In genomic region chr13:98813167-98813566, GRCm38 (mm10) we compare ENCODE assay signal across 9 mouse cellular contexts. TPM values are rescaled to one million over a fixed set of nuclear protein-coding genes. Genes with fewer than 3 reads are reported as not detected.
DNase-seq lines count a peak whose midpoint lies in the region; ATAC-seq and TF ChIP-seq lines count a peak whose summit lies in the region.
"Had no signal": no experiment of that assay in that cellular context is flagged by ENCODE, and none has a peak within 500 bp of the region (broad histone marks: within the 10 kb centered on the region; RNA-seq: fewer than 3 reads in every experiment).

No protein-coding gene starts in this region.

- H3K27me3 ChIP-seq in hindbrain, embryonic 10.5 days (ENCODE audit: insufficient read depth, poor library complexity, severe bottlenecking), result no peaks in the 10 kb centered on the region
- no peaks in the 10 kb centered on the region for H3K27me3 ChIP-seq in hindbrain, embryonic 11.5 days (ENCODE audit: control insufficient read depth, insufficient read depth, low read length)
- no peaks in the 10 kb centered on the region for H3K27me3 ChIP-seq in embryonic facial prominence, embryonic 10.5 days (replicated peaks; ENCODE audit: low read depth, poor library complexity, severe bottlenecking)
- no peaks in the 10 kb centered on the region for H3K27me3 ChIP-seq in hindbrain, postnatal 0 days (ENCODE audit: insufficient read depth, low read length)
- no peaks in the 10 kb centered on the region for H3K27me3 ChIP-seq in midbrain, embryonic 13.5 days

- DNase-seq in hindbrain, embryonic 10.5 days (ENCODE audit: low spot score), result no peak
- DNase-seq in hindbrain, embryonic 11.5 days (ENCODE audit: low spot score), result no peak
- DNase-seq in embryonic facial prominence, embryonic 10.5 days (ENCODE audit: low spot score), result no peak
- DNase-seq in hindbrain, postnatal 0 days (ENCODE audit: low spot score), result no peak
- no peak for DNase-seq in frontal cortex, adult 2 months (ENCODE audit: extremely low spot score in 1 of 2, low spot score in 1 of 2)
- DNase-seq in layer of hippocampus, adult 8-10 months (ENCODE audit: low spot score in 2 of 2), result no peak
- no peak for DNase-seq in thymus, postnatal 36 days
- DNase-seq: lung, postnatal 4 days had no signal

- H3K9me3 ChIP-seq in hindbrain, embryonic 10.5 days, result no peaks in the 10 kb centered on the region
- H3K9me3 ChIP-seq in hindbrain, embryonic 11.5 days (ENCODE audit: control insufficient read depth, low read length), result no peaks in the 10 kb centered on the region
- H3K9me3 ChIP-seq in embryonic facial prominence, embryonic 10.5 days, result no peaks in the 10 kb centered on the region
- no peaks in the 10 kb centered on the region for H3K9me3 ChIP-seq in hindbrain, postnatal 0 days (ENCODE audit: low read length)
- H3K9me3 ChIP-seq in midbrain, embryonic 13.5 days, result no peaks in the 10 kb centered on the region

- H3K4me2 ChIP-seq in hindbrain, embryonic 11.5 days (replicated peaks; ENCODE audit: low read depth, low read length), result no peak overlapping the region
- H3K4me2 ChIP-seq in hindbrain, postnatal 0 days (ENCODE audit: low read depth, low read length), result peak overlapping the region; percentile 55
- peak overlapping the region; percentile 67 for H3K4me2 ChIP-seq in midbrain, embryonic 13.5 days (replicated peaks)

- peak overlapping the region; percentile 91 for H3K4me3 ChIP-seq in hindbrain, embryonic 10.5 days
- H3K4me3 ChIP-seq in hindbrain, embryonic 11.5 days (ENCODE audit: low read depth, low read length), result no peak overlapping the region
- H3K4me3 ChIP-seq in embryonic facial prominence, embryonic 10.5 days, result peak overlapping the region; percentile 93
- no peak overlapping the region; the same call in 1 of the 2 replicates for H3K4me3 ChIP-seq in hindbrain, postnatal 0 days (ENCODE audit: low read length)
- H3K4me3 ChIP-seq in midbrain, embryonic 13.5 days (replicated peaks), result peak overlapping the region; percentile 94; the same call in 1 of the 2 replicates

- TF ChIP-seq CTCF in hindbrain, postnatal 0 days (IDR thresholded peaks at IDR 0.05; ENCODE audit: low read depth), result no peak

- no peak overlapping the region for H3K27ac ChIP-seq in hindbrain, embryonic 10.5 days
- H3K27ac ChIP-seq in hindbrain, embryonic 11.5 days (ENCODE audit: low read depth, low read length), result no peak overlapping the region
- no peak overlapping the region for H3K27ac ChIP-seq in embryonic facial prominence, embryonic 10.5 days (replicated peaks)
- no peak overlapping the region for H3K27ac ChIP-seq in hindbrain, postnatal 0 days
- H3K27ac ChIP-seq in midbrain, embryonic 13.5 days, result no peak overlapping the region

- ATAC-seq in hindbrain, embryonic 11.5 days (ENCODE audit: low FRiP score), result no peak
- no peak for ATAC-seq in hindbrain, postnatal 0 days
- ATAC-seq in midbrain, embryonic 13.5 days, result no peak

- no peak overlapping the region for H3K9ac ChIP-seq in hindbrain, embryonic 11.5 days (ENCODE audit: low read depth, low read length)
- no peak overlapping the region for H3K9ac ChIP-seq in hindbrain, postnatal 0 days (replicated peaks; ENCODE audit: low read length)
- no peak overlapping the region for H3K9ac ChIP-seq in midbrain, embryonic 13.5 days (replicated peaks)

- H3K4me1 ChIP-seq in hindbrain, embryonic 10.5 days (replicated peaks), result peaks cover 31% of the 10 kb centered on the region
- H3K4me1 ChIP-seq in hindbrain, embryonic 11.5 days (replicated peaks; ENCODE audit: control insufficient read depth, insufficient read depth, low read length), result no peaks in the 10 kb centered on the region
- peaks cover 27% of the 10 kb centered on the region for H3K4me1 ChIP-seq in embryonic facial prominence, embryonic 10.5 days
- H3K4me1 ChIP-seq in hindbrain, postnatal 0 days (ENCODE audit: insufficient read depth, low read length), result no peaks in the 10 kb centered on the region
- H3K4me1 ChIP-seq in midbrain, embryonic 13.5 days (replicated peaks), result peaks cover 6% of the 10 kb centered on the region

- WGBS in hindbrain, embryonic 10.5 days, result 76% methylated on average over 2 of the region's 2 CpGs
- 73% methylated on average over 2 of the region's 2 CpGs for WGBS in hindbrain, embryonic 11.5 days
- WGBS in embryonic facial prominence, embryonic 10.5 days, result 84% methylated on average over 2 of the region's 2 CpGs
- 76% methylated on average over 2 of the region's 2 CpGs for WGBS in hindbrain, postnatal 0 days
- WGBS in midbrain, embryonic 13.5 days, result 81% methylated on average over 2 of the region's 2 CpGs

- no peaks in the 10 kb centered on the region for H3K36me3 ChIP-seq in hindbrain, embryonic 10.5 days
- H3K36me3 ChIP-seq in hindbrain, embryonic 11.5 days (ENCODE audit: control insufficient read depth, insufficient read depth, low read length), result no peaks in the 10 kb centered on the region
- H3K36me3 ChIP-seq in embryonic facial prominence, embryonic 10.5 days (replicated peaks), result peaks cover 2% of the 10 kb centered on the region; the same call in 1 of the 2 replicates
- no peaks in the 10 kb centered on the region for H3K36me3 ChIP-seq in hindbrain, postnatal 0 days (ENCODE audit: insufficient read depth, low read length)
- 0 out of 2 replicates have a peak, but pooled peaks cover 2% of the 10 kb centered on the region for H3K36me3 ChIP-seq in midbrain, embryonic 13.5 days

RNA-seq across cellular contexts. Expression of gene Fcho2, which starts 2.1 kb away (rescaled TPM):
- 23.5 and 27.3 TPM in 2 replicates for polyA plus RNA-seq in hindbrain, embryonic 10.5 days (2016; fragmentation: Nextera tagmentation; extraction: Ambion mirVana)
- 28.5 and 35.5 TPM in 2 replicates for polyA plus RNA-seq in hindbrain, embryonic 11.5 days (2014; fragmentation: Nextera tagmentation; extraction: Ambion mirVana)
- 33.8 and 35.7 TPM in 2 replicates for polyA plus RNA-seq in embryonic facial prominence, embryonic 10.5 days (2016; fragmentation: Nextera tagmentation; extraction: Ambion mirVana)
- total RNA-seq in hindbrain, postnatal 0 days (2014; rRNA removed), result 15.7 and 19.6 TPM in 2 replicates
- polyA plus RNA-seq in hindbrain, postnatal 0 days (2015; fragmentation: Nextera tagmentation; extraction: Ambion mirVana), result 18.1 and 19.7 TPM in 2 replicates
- polyA plus RNA-seq in midbrain, embryonic 13.5 days (2015; fragmentation: Nextera tagmentation; extraction: Ambion mirVana), result 27.0 and 30.6 TPM in 2 replicates
- 26.3 and 30.6 TPM in 2 replicates for polyA plus RNA-seq in frontal cortex, adult 2 months (2012; rRNA removed)
- total RNA-seq in layer of hippocampus, adult 8-10 months (2022), result 10 to 100 TPM; 39.9 to 52.4 (median 43.7) TPM

Comparison
In these comparisons a context has a peak if more than half of its experiments do, and no peak if none do; other contexts are left out.
1. H3K4me3 ChIP-seq: peak in hindbrain, embryonic 10.5 days (single experiment), embryonic facial prominence, embryonic 10.5 days (single experiment) and midbrain, embryonic 13.5 days (single experiment); none in hindbrain, embryonic 11.5 days (single experiment) and hindbrain, postnatal 0 days (single experiment).